Mouse (Mus musculus): Measurements from ENCODE around the gene Pxk.
A peak's percentile ranks its signal among the peaks of the same experiment; 100 is the strongest.
"Not testable (repeated sequence)": the region's sequence is repeated elsewhere in the genome, so short reads cannot be mapped to it uniquely, and the experiment has no call there.

Pxk gene

DNA sequence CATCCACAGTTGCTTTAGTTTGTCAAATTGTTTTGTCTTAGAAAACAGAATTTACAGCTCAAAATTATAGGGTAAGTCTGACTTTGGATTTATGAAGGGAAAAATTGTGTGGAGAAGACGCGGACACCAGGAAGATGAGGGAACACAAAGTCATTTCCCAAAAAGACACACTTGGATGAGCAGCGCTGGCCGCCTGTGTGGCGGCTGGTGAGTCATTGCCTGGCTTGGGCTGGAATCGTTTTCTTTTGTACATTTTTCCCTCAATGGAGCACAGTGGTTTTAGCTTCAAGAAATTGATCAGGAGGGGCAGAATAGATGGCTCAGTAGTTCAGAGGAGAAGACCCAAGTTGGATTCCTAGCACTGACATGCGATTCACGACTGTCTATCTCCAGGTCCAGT is 3.9 kb downstream of the Pxk start:
- DNase-seq (ENCODE audit: inconsistent age in 2 of 2, low spot score in 1 of 2) = peak; percentile 31 to 51

GRCm38 (mm10) chr14:8102676-8103075 is 4.7 kb downstream of the Pxk start:
- DNase-seq (ENCODE audit: inconsistent age in 2 of 2, low spot score in 1 of 2) = no peak

GRCm38 (mm10) chr14:8108047-8108446 is 10.0 kb downstream of the Pxk start:
- DNase-seq (ENCODE audit: inconsistent age in 2 of 2, low spot score in 1 of 2) = no peak

GRCm38 (mm10) chr14:8108976-8109375 is 11.0 kb downstream of the Pxk start:
- peak in 1 of 2 experiments; percentile 57 for DNase-seq (ENCODE audit: inconsistent age in 2 of 2, low spot score in 1 of 2)

GRCm38 (mm10) chr14:8111545-8111944 is 13.5 kb downstream of the Pxk start:
- DNase-seq (ENCODE audit: inconsistent age in 2 of 2, low spot score in 1 of 2) = peak; percentile 54 to 82

DNA sequence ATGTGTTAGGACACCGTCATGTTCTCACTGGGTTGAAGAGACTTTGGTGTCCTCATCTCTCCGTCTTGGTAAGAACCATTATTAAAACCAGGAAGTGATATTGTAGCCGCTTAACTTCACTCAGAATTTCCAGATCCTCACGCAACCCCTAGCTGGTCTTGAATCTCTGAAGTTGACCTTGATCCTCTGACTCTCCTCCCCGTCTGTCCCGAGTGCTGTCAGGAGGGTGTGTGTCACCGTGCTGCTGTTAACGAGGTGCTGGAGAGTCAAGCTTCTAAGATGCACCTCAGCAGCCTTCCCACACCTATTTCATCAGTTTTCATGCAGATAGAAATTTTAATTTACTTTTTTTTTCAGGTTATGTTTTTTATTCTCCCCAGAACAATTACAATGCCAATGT is 14.0 kb downstream of the Pxk start:
- DNase-seq (ENCODE audit: inconsistent age in 2 of 2, low spot score in 1 of 2) = peak in 1 of 2 experiments; percentile 54

DNA sequence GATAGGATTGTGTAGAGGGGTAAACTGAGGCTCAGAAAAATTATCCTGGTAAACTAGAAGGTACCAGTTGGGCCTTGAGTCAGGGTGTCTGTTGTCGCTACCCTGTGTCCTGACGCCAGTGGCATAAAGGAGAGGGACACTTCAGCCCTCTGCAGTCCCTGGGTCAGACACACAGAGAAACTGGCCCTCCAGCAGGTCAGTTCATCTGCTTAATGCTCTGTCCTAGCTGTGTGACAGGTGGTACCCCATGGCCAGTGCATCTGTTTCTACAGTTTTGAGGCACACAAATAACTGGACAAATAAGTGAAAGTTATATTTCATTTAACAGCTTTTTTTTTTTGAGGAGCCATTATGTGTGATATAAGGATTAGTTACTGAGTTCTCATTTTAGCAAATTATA is 15.6 kb downstream of the Pxk start:
- DNase-seq (ENCODE audit: inconsistent age in 2 of 2, low spot score in 1 of 2) = peak in 1 of 2 experiments; percentile 20

GRCm38 (mm10) chr14:8114306-8114705 is 16.3 kb downstream of the Pxk start:
- DNase-seq (ENCODE audit: inconsistent age in 2 of 2, low spot score in 1 of 2) = no peak

DNA sequence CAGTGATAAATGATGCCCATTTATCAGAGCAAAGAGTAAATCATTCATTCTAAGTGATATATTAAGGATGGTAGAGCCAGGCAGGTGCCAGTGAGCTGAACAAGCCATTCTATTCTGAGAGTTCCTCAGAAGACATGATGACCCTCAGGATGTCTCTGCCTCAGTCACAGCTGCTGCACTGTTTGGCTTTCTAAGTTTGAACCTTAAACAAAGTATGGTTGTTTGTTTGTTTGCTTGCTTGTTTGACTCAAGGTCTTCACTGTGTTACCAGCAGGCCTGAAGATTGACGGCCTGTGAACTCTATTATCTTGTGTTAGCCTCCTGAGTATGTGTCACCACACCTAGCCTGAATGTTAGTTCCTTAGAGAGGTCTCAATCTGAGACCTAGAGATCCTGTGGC is 16.7 kb downstream of the Pxk start:
- no peak for DNase-seq (ENCODE audit: inconsistent age in 2 of 2, low spot score in 1 of 2)

- DNase-seq (ENCODE audit: inconsistent age in 2 of 2, low spot score in 1 of 2) = no peak
These were observed 17.8 kb downstream of the Pxk start for GRCm38 (mm10) chr14:8115772-8116171.

DNA sequence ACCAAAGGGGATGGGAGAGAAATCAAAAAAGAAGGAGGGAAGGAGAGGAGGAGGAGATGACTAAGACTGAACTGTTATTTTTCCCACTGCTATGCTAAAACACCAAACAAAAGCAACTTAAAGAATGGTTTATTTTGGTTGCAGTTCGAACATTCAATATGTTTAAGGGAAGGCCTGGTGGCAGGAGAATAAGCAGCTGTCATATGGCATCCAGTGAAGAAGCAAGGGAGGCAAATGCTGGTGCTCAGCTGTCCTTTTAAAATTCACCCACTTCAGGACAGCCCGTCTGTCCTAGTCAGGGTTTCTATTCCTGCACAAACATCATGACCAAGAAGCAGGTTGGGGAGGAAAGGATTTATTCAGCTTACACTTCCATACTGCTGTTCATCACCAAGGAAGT is 19.4 kb downstream of the Pxk start:
- no peak for DNase-seq (ENCODE audit: inconsistent age in 2 of 2, low spot score in 1 of 2)

DNA sequence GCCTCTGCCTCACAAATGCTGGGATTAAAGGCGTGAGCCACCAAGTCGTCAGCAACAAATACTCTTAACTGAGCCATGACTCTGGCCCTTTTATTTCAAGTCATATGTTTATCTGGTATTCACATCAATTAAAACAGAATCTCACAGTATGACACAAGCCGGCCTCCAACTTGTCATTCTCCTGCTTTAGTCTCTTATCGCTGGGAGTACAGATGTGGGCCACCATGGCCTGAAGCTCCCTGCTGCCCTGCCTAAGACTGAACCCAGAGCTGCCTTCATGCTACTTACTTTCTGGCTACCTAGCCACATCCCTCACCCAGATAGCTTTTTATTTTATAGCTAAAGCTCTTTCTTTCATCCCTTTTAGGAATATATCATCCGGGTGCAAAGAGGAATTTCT is 21.4 kb downstream of the Pxk start:
- no peak for DNase-seq (ENCODE audit: inconsistent age in 2 of 2, low spot score in 1 of 2)

GRCm38 (mm10) chr14:8119904-8120303 is 21.9 kb downstream of the Pxk start:
- no peak for DNase-seq (ENCODE audit: inconsistent age in 2 of 2, low spot score in 1 of 2)

DNA sequence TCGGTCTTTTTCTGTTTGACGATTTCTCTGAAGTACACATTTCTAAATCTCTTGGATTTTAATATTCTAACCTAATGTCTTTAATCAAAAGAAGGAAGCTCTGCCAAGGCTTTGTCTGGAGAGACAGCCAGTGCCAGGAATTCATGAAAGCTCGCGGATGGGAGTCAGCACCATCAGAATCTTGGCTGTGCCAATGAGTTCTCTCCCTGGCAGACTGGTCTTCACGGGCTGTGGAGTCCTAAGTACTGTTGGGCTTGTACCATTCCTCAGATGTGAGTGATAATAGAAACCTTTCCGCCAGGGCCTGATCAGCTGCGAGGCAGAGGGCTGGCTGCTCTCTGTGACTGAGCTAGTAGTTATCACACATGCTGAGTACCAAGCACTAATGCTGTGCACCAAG is 25.1 kb downstream of the Pxk start:
- no peak for DNase-seq (ENCODE audit: inconsistent age in 2 of 2, low spot score in 1 of 2)

DNA sequence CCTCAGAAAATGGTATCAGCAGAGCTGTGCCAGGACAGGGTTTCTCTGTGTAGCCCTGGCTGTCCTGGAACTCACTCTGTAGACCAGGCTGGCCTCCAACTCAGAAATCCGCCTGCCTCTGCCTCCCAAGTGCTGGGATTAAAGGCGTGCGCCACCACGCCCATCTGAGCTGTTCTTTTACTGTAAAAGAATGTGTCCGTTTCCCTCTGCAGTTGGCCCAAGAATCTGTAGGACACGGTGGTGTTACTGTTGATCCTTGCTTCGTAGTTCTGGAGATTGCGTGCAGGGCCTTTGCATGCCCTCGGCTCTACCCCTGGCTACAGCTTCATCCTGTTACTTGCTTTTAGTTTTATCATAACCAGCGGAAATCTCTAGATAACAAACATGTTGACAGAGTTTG is 25.6 kb downstream of the Pxk start:
- DNase-seq (ENCODE audit: inconsistent age in 2 of 2, low spot score in 1 of 2) = not testable (repeated sequence)

DNA sequence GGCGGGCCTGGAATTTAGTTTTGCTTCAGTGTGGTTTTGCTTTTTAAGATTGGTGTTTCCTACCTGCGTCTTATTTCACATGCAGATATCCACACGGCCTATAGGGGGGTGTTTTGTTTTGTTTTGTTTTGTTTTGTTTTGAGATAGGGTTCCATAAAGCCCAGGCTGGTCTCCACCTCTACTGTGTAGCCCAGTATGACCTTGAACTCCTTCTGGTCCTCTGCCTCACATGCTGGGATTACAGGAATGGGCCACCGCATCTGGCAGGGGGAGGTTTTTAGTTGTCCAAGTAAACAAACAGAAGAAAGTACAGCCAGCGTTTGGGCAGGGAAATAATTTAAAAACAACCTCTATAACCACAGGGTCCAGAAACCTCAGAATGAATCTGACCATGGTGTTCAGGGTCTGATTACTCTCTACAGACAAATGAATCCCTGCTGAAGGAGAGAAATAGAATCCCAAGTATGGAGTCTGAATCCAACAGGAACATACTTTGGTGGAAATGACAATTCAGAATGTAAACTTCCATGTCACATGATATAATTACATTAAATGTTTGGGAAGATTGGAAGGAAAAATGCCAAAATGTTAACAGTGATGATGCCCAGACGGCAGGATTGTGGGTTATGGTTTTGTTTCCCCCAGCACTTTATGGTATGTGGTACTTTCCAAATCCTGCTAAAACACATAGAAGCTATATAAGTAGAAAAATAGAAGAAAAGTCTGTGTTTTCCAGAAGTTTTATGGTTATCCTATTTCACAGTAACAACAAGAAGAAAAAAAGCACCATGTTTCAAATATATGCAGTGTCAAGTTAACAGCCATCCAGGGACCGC is 26.3 kb downstream of the Pxk start:
- peak in 1 of 2 experiments; percentile 35 for DNase-seq (ENCODE audit: inconsistent age in 2 of 2, low spot score in 1 of 2)

GRCm38 (mm10) chr14:8127971-8128370 is 30.0 kb downstream of the Pxk start:
- DNase-seq (ENCODE audit: inconsistent age in 2 of 2, low spot score in 1 of 2) = no peak

GRCm38 (mm10) chr14:8132789-8133188 is 34.8 kb downstream of the Pxk start:
- DNase-seq (ENCODE audit: inconsistent age in 2 of 2, low spot score in 1 of 2) = no peak

GRCm38 (mm10) chr14:8134234-8134633 is 36.2 kb downstream of the Pxk start:
- DNase-seq (ENCODE audit: inconsistent age in 2 of 2, low spot score in 1 of 2) = no peak

DNA sequence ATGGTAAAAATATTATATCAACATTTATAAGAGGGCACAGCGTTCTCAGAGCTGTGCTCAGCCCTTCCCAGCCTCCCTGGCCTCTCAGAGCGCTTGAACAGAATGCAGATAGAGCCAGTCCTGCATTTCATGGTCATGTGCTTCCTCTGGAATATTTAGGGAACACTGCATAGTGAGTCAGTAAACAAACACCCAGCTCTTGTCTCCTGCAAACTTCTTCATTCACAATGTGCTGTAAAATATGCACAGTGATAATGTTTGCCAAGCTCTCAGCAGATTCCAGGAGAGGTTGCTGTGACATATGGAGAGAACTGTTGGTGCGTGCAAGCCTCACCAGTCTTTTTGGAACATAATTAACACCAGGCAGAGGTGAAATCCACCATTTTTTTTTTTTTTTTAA is 37.1 kb downstream of the Pxk start:
- DNase-seq (ENCODE audit: inconsistent age in 2 of 2, low spot score in 1 of 2) = no peak

- DNase-seq (ENCODE audit: inconsistent age in 2 of 2, low spot score in 1 of 2) = no peak
These were observed 42.0 kb downstream of the Pxk start for GRCm38 (mm10) chr14:8139724-8140710.

DNA sequence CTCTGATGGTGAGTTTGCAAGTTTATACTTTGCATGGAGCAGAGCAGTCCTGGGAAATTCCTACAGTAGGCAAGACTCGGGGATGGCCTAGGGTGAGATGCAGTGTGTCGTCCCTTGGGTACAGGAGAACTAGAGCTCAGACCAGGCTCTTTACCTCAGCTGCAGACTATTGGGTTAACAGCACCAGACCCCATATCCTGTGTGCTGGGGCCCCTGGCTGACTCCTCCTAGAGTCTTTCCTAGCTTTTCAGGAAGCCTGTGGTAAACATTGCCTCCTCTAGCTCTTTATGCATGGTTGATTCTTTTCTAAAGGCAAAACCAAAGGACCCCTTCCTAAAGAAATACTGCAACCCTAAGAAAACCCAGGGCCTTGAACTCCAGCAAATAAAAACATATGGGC is 43.1 kb downstream of the Pxk start:
- no peak for DNase-seq (ENCODE audit: inconsistent age in 2 of 2, low spot score in 1 of 2)

All from adrenal gland, adult (tissue).